Mouse (Mus musculus) thymus, postnatal 36 days (tissue): ENCODE measurements around the gene Ptges2.

Experiments used
- DNase-seq, 2 experiments: peaks; one replicate each; pipeline ENCODE4 v3.0.0; 2022; ENCODE audit warnings: mixed read lengths in 2 of 2

The Ptges2 gene

GRCm38 (mm10) chr2:32375317-32375940, 20.3 kb upstream of the Ptges2 start:
- no peak for DNase-seq

DNA sequence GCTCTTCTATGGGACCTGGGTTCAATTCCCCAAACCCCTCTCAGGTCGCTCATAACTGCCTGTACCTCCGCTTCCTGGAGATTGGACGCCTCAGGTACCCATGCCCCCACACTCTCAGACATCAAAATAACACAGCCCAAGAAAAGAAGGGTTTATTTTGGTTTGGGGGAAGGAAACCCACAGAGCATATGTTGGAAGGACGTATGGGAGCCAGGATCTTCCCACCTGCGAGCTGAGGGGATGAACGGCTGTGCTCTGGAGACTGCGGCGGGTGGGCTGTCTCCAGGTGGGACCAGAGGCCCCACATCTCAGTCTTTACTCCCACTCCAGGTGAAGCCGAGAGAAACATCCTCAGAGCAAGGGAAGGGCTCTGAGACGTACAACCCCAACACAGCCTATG, 18.7 kb upstream of the Ptges2 start:
- no peak for DNase-seq

- DNase-seq = no peak
These were observed 15.6 kb upstream of the Ptges2 start for GRCm38 (mm10) chr2:32380001-32380500.

GRCm38 (mm10) chr2:32381141-32381774, 14.4 kb upstream of the Ptges2 start:
- peak; percentile 52 to 77 for DNase-seq

GRCm38 (mm10) chr2:32381775-32382223, 13.9 kb upstream of the Ptges2 start, which contains the start of gene 1110008P14Rik:
Gene 1110008P14Rik, minus strand, starts transcription at chr2:32381938.
- DNase-seq = peak; percentile 96 to 97

GRCm38 (mm10) chr2:32382689-32383088, 13.0 kb upstream of the Ptges2 start:
- no peak for DNase-seq

DNA sequence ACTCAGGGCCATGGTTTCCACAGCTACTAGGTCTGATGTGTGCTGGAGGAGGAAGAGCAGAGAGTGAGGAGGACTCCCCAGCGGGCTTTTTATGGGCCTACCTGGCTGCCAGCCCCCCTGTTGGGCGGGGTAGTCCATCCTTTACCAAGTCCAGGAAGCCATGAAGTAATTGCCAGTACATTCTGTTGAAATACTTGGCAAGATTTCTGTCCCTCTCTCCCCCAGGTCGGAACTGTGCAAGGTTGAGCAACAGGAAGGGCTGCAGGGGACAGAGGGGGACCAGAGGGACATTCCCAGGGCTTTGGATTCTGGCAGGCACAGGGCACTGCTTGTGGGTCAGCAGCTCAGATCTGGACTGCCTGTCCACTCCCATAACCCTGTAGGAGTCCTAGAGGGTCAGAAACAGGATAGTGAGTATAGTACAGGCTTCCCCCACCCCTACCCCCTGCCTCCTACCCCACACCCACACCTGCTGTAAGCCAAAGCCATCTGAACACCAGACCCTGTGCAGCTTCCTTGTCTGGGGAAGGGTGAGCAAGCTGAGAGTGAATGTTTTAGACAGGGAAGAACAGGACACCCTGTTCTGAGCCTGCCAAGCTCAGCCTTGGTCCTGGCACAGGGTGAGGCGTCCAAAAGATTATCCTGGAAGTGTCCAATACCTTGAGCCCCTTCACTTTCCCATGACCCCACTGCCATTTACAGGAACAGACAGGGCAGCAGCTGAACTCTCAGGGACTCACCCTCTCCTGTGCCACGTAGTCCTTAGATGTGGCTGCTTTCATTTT, 7.8 kb upstream of the Ptges2 start, which contains the start of gene Lcn2:
Gene Lcn2 (minus strand): TSS at position 547 of the 785 bp plus-strand sequence.
- DNase-seq = no peak

GRCm38 (mm10) chr2:32389157-32389556, 6.5 kb upstream of the Ptges2 start:
- DNase-seq = no peak

- no peak for DNase-seq
These were observed 4.8 kb upstream of the Ptges2 start for GRCm38 (mm10) chr2:32390871-32391270.

GRCm38 (mm10) chr2:32392063-32392462, 3.6 kb upstream of the Ptges2 start:
- no peak for DNase-seq

- DNase-seq = peak; percentile 66 to 70
These were observed 723 bp upstream of the Ptges2 start for GRCm38 (mm10) chr2:32394973-32395372.

DNA sequence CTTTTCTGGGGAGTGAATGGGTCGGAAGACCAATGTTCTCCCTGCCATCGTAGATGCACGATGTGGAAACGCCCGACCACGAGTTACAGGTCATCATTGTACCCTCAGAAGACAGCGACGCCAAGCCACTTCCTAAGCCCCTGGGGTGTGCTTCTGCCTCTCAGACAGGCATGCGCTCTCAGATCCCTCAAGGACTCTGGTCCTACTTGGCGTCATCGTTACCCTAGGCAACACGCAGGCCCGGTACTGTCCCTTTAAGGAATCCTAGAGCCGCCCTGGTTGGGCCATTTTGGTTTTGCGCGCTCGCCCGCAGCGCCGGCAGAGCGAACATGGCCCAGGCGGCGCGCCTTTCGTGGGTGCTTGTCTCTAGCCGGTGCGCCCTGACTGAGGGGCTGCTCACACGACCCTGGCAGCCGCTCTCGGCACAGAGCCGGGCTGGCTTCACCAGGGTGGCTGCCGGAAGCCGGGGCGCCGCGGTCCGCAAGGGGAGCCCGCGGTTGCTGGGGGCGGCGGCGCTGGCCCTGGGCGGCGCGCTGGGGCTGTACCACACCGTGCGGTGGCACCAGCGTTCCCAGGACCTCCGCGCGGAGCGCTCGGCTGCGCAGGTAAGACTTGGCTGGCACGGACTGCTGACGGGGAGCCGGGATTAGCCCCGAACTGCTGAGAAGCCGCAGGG, 388 bp downstream of the Ptges2 start:
- peak; percentile 71 to 76 for DNase-seq

GRCm38 (mm10) chr2:32396695-32397094, 999 bp downstream of the Ptges2 start:
- peak; percentile 15 to 27 for DNase-seq

- peak; percentile 86 to 92 for DNase-seq
These were observed 9.0 kb downstream of the Ptges2 start for GRCm38 (mm10) chr2:32404663-32405062.

GRCm38 (mm10) chr2:32407144-32407824, 11.6 kb downstream of the Ptges2 start:
- no peak for DNase-seq

DNA sequence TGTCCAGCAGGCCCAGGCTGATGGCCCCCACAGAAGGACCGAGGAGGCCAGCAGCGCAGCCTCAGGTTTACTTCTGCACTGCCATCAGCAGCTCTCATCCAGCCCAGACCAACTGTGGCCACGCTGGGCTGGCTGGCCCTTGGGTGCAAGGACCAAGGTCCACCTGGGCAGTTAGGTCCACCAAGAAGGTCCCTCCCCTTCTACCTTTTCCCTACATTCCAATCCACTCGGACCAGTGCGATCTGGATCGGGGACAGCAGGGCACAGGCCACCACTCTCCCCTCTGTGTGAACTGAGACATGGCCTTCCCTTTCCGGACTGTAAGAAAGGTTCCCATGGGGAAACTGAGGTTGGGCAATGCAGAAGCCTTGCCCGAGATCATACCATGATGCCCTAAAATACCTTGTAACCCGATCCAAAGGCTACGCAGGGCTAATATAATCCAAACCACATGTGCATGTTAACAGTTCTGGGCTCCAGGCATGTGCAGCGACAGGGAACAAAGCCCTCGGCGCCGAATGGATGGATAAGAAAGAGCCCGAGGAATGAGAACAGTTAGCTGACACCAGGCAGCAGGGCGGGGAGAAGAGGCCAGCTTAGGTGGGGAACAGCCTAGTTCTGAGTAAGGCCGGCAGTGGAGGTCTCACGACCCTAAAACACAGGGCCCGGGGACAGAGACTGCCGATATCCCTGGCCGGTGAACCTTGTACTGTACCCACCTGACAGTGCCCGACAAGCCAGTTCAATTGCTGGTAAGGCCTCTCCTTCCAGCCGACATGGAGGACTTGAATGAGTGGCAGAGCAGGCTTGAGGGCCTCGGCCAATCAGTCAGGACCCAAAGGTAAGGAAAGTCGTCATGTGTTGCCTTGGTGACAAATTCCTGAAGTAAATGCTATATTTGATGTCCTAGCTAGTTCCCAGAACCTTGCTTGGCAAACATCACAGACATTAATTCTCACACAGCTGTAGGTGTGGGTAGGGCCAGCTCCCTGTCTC, 13.0 kb downstream of the Ptges2 start:
- no peak for DNase-seq

- DNase-seq = no peak
These were observed 15.7 kb downstream of the Ptges2 start for GRCm38 (mm10) chr2:32411407-32411806.

GRCm38 (mm10) chr2:32412742-32413531, 17.2 kb downstream of the Ptges2 start:
- no peak for DNase-seq

DNA sequence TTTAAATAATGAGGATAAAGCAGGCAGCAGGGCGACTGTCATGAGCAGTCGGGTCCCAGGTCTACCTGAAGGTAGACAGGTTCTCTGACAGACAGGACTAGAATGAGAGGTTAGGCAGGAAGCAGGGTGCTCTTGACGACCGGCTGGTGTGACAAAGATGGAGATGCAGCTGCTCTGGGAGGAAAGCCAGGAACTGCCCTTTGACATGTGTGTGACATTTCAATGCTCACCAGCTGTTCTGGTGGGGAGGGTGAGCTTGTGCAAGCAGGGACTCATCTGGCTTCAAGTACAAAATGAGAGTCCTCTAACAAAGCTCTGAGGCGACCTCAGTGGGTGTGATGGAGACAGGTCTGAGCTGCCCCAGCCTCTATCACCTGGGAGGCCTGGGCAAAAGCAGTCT, 18.2 kb downstream of the Ptges2 start:
- DNase-seq = no peak

GRCm38 (mm10) chr2:32415801-32416200, 20.1 kb downstream of the Ptges2 start:
- DNase-seq = no peak
